Mouse (Mus musculus) MEL (cell line): Measurements from ENCODE around the gene Bmt2. TPM values are rescaled to one million over a fixed set of nuclear protein-coding genes. Genes with fewer than 3 reads are reported as not detected.

Experiments used
- DNase-seq: peaks from one replicate; pipeline ENCODE4 v3.0.0; 2011; ENCODE audit warnings: low read depth, low spot score
- H3K27ac ChIP-seq: 2 replicates; pipeline ENCODE4 v1.5.1; 2012; ENCODE audit warnings: low read depth, mild to moderate bottlenecking, control low read depth, low read length, moderate library complexity; ENCODE audit not compliant: control insufficient read depth
- H3K27me3 ChIP-seq, 2 experiments: fragments of 150-350 bp in 1 of 2; sonication (generic) in 1 of 2; 2 replicates each; pipeline ENCODE4 v1.6.1; 2012; ENCODE audit warnings: low read length in 2 of 2, mild to moderate bottlenecking in 2 of 2, improper control_type of control experiment in 1 of 2, moderate library complexity in 1 of 2; ENCODE audit not compliant: insufficient read depth in 2 of 2, control insufficient read depth in 1 of 2
- H3K36me3 ChIP-seq, 2 experiments: 2 replicates each; pipeline ENCODE4 v1.6.1; 2012 to 2014; ENCODE audit warnings: low read length in 2 of 2, improper control_type of control experiment in 1 of 2, inconsistent platforms in 1 of 2, mild to moderate bottlenecking in 1 of 2; ENCODE audit not compliant: insufficient read depth in 2 of 2, control insufficient read depth in 1 of 2
- H3K4me1 ChIP-seq, 2 experiments: fragments of 150-350 bp in 1 of 2; sonication (generic) in 1 of 2; 2 replicates each; pipeline ENCODE4 v1.6.1; 2012; ENCODE audit warnings: low read length in 2 of 2, improper control_type of control experiment in 1 of 2, mild to moderate bottlenecking in 1 of 2; ENCODE audit not compliant: insufficient read depth in 2 of 2, control insufficient read depth in 1 of 2
- H3K4me3 ChIP-seq, 2 experiments: fragments of 150-350 bp in 1 of 2; sonication (generic) in 1 of 2; 2 replicates each; pipeline ENCODE4 v1.5.1; 2012; ENCODE audit warnings: low read depth in 2 of 2, low read length in 2 of 2, mild to moderate bottlenecking in 2 of 2, moderate library complexity in 2 of 2, control low read depth in 1 of 2, improper control_type of control experiment in 1 of 2; ENCODE audit not compliant: control insufficient read depth in 1 of 2, insufficient read depth in 1 of 2
- H3K79me2 ChIP-seq: 2 replicates; pipeline ENCODE4 v1.6.1; 2012; ENCODE audit warnings: mild to moderate bottlenecking, low read length, moderate library complexity; ENCODE audit not compliant: control insufficient read depth, poor library complexity, insufficient read depth
- H3K9ac ChIP-seq: 2 replicates; pipeline ENCODE4 v1.6.1; 2012; ENCODE audit warnings: low read depth, mild to moderate bottlenecking, control low read depth, low read length, moderate library complexity; ENCODE audit not compliant: control insufficient read depth, poor library complexity, severe bottlenecking
- H3K9me3 ChIP-seq: fragments of 150-350 bp; sonication (generic); replicated peaks from 2 replicates; pipeline ENCODE4 v1.6.1; 2012; ENCODE audit warnings: mild to moderate bottlenecking, low read length, improper control_type of control experiment, moderate library complexity; ENCODE audit not compliant: insufficient read depth
- BHLHE40 ChIP-seq: IDR thresholded peaks from 2 replicates; pipeline ENCODE4 v1.6.1; 2012; ENCODE audit warnings: low read depth, mild to moderate bottlenecking, inconsistent platforms, low read length, improper control_type of control experiment, borderline replicate concordance
- CHD2 ChIP-seq: IDR thresholded peaks from 2 replicates; pipeline ENCODE4 v1.6.1; 2011; ENCODE audit warnings: low read length, improper control_type of control experiment
- E2F4 ChIP-seq: IDR thresholded peaks from 2 replicates; pipeline ENCODE4 v1.6.1; 2011; ENCODE audit warnings: low read depth, low read length, improper control_type of control experiment, borderline replicate concordance
- ETS1 ChIP-seq: IDR thresholded peaks from 2 replicates; pipeline ENCODE4 v1.6.1; 2012; ENCODE audit warnings: low read depth, mild to moderate bottlenecking, inconsistent platforms, low read length, improper control_type of control experiment, moderate library complexity
- GATA1 ChIP-seq: IDR thresholded peaks from 2 replicates; pipeline ENCODE4 v1.6.1; 2011; ENCODE audit warnings: low read depth, low read length, improper control_type of control experiment
- HCFC1 ChIP-seq: IDR thresholded peaks from 2 replicates; pipeline ENCODE4 v1.6.1; 2012; ENCODE audit warnings: low read depth, mild to moderate bottlenecking, inconsistent platforms, low read length, improper control_type of control experiment, moderate library complexity
- MAFK ChIP-seq: IDR thresholded peaks from 2 replicates; pipeline ENCODE4 v1.6.1; 2011; ENCODE audit warnings: low read depth, mild to moderate bottlenecking, low read length, improper control_type of control experiment, borderline replicate concordance
- MAZ ChIP-seq: IDR thresholded peaks from 2 replicates; pipeline ENCODE4 v1.6.1; 2012; ENCODE audit warnings: low read depth, mild to moderate bottlenecking, inconsistent platforms, low read length, improper control_type of control experiment
- MEF2A ChIP-seq: IDR thresholded peaks from 2 replicates; pipeline ENCODE4 v1.6.1; 2014; ENCODE audit warnings: low read depth, mild to moderate bottlenecking, inconsistent platforms, low read length, improper control_type of control experiment; ENCODE audit not compliant: poor library complexity, insufficient replicate concordance, severe bottlenecking; ENCODE audit errors: extremely low read depth
- MXI1 ChIP-seq: IDR thresholded peaks from 2 replicates; pipeline ENCODE4 v1.6.1; 2011; ENCODE audit warnings: mild to moderate bottlenecking, low read depth, low read length, improper control_type of control experiment
- MYB ChIP-seq: IDR thresholded peaks from 2 replicates; pipeline ENCODE4 v1.6.1; 2011; ENCODE audit warnings: mild to moderate bottlenecking, low read depth, low read length, improper control_type of control experiment
- NELFE ChIP-seq: IDR thresholded peaks from 2 replicates; pipeline ENCODE4 v1.6.1; 2011; ENCODE audit warnings: low read depth, low read length, improper control_type of control experiment
- NRF1 ChIP-seq: IDR thresholded peaks from 2 replicates; pipeline ENCODE4 v1.6.1; 2014; ENCODE audit warnings: low read depth, mild to moderate bottlenecking, inconsistent platforms, low read length, improper control_type of control experiment, moderate library complexity; ENCODE audit not compliant: poor library complexity, insufficient read depth, severe bottlenecking
- RAD21 ChIP-seq: IDR thresholded peaks from 2 replicates; pipeline ENCODE4 v1.6.1; 2011; ENCODE audit warnings: mild to moderate bottlenecking, low read depth, low read length, improper control_type of control experiment
- RCOR1 ChIP-seq: IDR thresholded peaks from 2 replicates; pipeline ENCODE4 v1.6.1; 2012; ENCODE audit warnings: low read depth, mild to moderate bottlenecking, inconsistent platforms, low read length, improper control_type of control experiment
- SMC3 ChIP-seq: IDR thresholded peaks from 2 replicates; pipeline ENCODE4 v1.6.1; 2011; ENCODE audit warnings: low read depth, low read length, improper control_type of control experiment
- TCF12 ChIP-seq: IDR thresholded peaks from 2 replicates; pipeline ENCODE4 v1.6.1; 2014; ENCODE audit warnings: low read depth, mild to moderate bottlenecking, inconsistent platforms, low read length, improper control_type of control experiment, moderate library complexity
- USF2 ChIP-seq, 2 experiments: IDR thresholded peaks; 2 replicates each; pipeline ENCODE4 v1.6.1; 2011 to 2012; ENCODE audit warnings: improper control_type of control experiment in 2 of 2, low read length in 2 of 2, borderline replicate concordance in 1 of 2, inconsistent platforms in 1 of 2, low read depth in 1 of 2, mild to moderate bottlenecking in 1 of 2; ENCODE audit not compliant: insufficient read depth in 1 of 2
- ZC3H11A ChIP-seq: IDR thresholded peaks from 2 replicates; pipeline ENCODE4 v1.6.1; 2012; ENCODE audit warnings: low read depth, mild to moderate bottlenecking, inconsistent platforms, low read length, improper control_type of control experiment
- ZMIZ1 ChIP-seq: IDR thresholded peaks from 2 replicates; pipeline ENCODE4 v1.6.1; 2012; ENCODE audit warnings: low read depth, mild to moderate bottlenecking, inconsistent platforms, low read length, improper control_type of control experiment, moderate library complexity
- ZNF384 ChIP-seq: IDR thresholded peaks from 2 replicates; pipeline ENCODE4 v1.6.1; 2012; ENCODE audit warnings: low read depth, mild to moderate bottlenecking, inconsistent platforms, low read length, improper control_type of control experiment
- polyA plus RNA-seq, 2 experiments: library from polyadenylated mRNA; stranded (reverse) in 1 of 2; unstranded in 1 of 2; fragments of >175 nt in 1 of 2; fragments of >200 nt in 1 of 2; gene quantifications; 2 replicates each; pipeline versions ENCODE4 v1.2.1 to v1.2.4; 2012; ENCODE audit warnings: low replicate concordance in 2 of 2, low read depth in 1 of 2; ENCODE audit not compliant: insufficient read length in 2 of 2, insufficient read depth in 1 of 2, missing spikeins in 1 of 2
- total RNA-seq: library from RNA; depleted of rRNA; stranded (reverse); fragments of 300-350 nt; gene quantifications from 2 replicates; pipeline ENCODE4 v1.2.3, GENCODE M21; 2012

Gene Bmt2
- total and polyA plus RNA-seq, 3 experiments = 3.1 to 4.7 TPM; not detected in 1

DNA sequence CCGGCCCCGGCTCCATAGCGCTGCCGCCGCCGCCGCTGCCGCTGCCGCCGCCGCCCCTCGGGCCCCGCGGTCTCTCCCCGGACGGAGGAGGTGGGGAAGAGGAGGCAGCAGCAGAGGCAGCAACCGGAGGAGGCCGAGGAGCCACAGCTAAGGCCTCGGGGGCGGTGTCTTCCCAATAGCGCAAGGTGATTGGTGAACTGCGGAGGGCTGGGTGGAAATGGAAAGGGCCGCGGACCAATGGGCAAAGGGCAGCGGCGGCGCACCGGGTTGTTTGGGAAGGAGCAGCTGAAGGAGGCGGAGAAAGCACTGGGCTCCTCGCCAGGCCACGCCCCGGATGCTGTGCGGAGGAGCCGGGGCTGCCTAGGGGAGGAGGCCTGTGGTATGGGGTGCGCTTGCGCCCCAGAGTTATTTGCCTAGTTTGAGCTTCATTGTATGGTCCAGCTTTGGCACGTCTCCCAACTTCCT, at the start of gene Bmt2 (continued):
- no peak for TF ChIP-seq GATA1
- TF ChIP-seq TCF12 = peak; percentile 30; the same call in 1 of the 2 replicates

- Histone ChIP-seq H3K9me3 (no peaks in the 10 kb centered on the region), H3K79me2 (no peaks in the 10 kb centered on the region), H3K27ac (no peak overlapping the region), H3K36me3 (no peaks in the 10 kb centered on the region), H3K4me1 (no peaks in the 10 kb centered on the region), H3K4me3 (no peak overlapping the region)
- DNase-seq = no peak
- no peak for TF ChIP-seq ZNF384
- TF ChIP-seq, all 39 proteins: peak for 0
- H3K27me3 ChIP-seq = no peaks in the 10 kb centered on the region
- H3K9ac ChIP-seq = no peak overlapping the region
Observed at GRCm38 (mm10) chr6:13722166-13722565, 44.4 kb upstream of the Bmt2 start.

DNA sequence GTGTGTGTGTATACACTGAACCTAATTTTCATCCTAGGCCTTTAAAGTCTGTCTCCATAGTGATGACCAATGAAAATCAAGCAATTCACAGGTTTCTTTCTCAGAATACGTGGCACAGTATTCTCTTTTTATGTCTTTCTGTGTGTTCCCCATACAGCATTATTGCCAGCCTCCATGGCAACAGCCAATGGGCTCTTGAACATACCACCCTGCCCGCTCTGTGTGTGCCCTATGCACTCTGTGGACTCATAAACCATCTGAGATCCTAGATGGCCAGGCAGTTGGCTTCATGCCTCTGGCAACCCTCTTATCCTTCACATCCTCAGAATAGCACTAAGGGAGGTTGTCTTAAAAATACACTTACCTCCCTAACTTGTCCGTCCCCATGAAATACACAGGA, 37.1 kb upstream of the Bmt2 start:
- H3K9ac ChIP-seq = no peak overlapping the region
- H3K9me3 ChIP-seq = no peaks in the 10 kb centered on the region
- TF ChIP-seq USF2 (IDR thresholded peaks at IDR 0.05; ENCODE audit: borderline replicate concordance in 1 of 2, insufficient read depth in 1 of 2, low read depth in 1 of 2, low read length in 2 of 2) (no peak), E2F4 (no peak), MXI1 (no peak), MEF2A (no peak), CHD2 (no peak), SMC3 (no peak), BHLHE40 (no peak), HCFC1 (no peak), MAFK (no peak), RCOR1 (no peak), NRF1 (no peak), ETS1 (no peak), MYB (no peak), MAZ (no peak), ZMIZ1 (no peak), NELFE (no peak), TCF12 (no peak), ZC3H11A (no peak), RAD21 (no peak)

More for the DNA sequence above, 37.1 kb upstream of the Bmt2 start:
- Histone ChIP-seq H3K36me3 (no peaks in the 10 kb centered on the region), H3K4me3 (no peak overlapping the region), H3K4me1 (no peaks in the 10 kb centered on the region), H3K79me2 (no peaks in the 10 kb centered on the region), H3K27me3 (no peaks in the 10 kb centered on the region), H3K27ac (no peak overlapping the region)
- DNase-seq = no peak
